Mouse (Mus musculus) megakaryocyte, adult 5-6 weeks (primary cell): ENCODE measurements around the gene Rad51d. TPM values are rescaled to one million over a fixed set of nuclear protein-coding genes. Genes with fewer than 3 reads are reported as not detected.
A peak's percentile ranks its signal among the peaks of the same experiment; 100 is the strongest.

ENCODE experiments used
- ATAC-seq: 2 replicates; pipeline ENCODE4 v1.8.0; 2016; ENCODE audit warnings: mild to moderate bottlenecking, inconsistent platforms; ENCODE audit not compliant: poor library complexity, severe bottlenecking
- total RNA-seq, 2 experiments: library from RNA; stranded (forward) in 1 of 2; stranded (reverse) in 1 of 2; fragments of 153-499, 151-499 nt in 1 of 2; fragments of 221-1000, 200-1000 nt in 1 of 2; gene quantifications; 2 replicates each; pipeline versions ENCODE4 v1.2.3 to v1.2.4; 2015 to 2017

Gene Rad51d
- total RNA-seq, 2 experiments from 2014 or later, result 7.9 to 8.8 TPM

GRCm38 (mm10) chr11:82897478-82897877 lies 7.1 kb upstream of the Rad51d start:
- ATAC-seq, result no peak

GRCm38 (mm10) chr11:82891936-82892335 lies 1.5 kb upstream of the Rad51d start, which contains the start of gene Fndc8:
TSS of gene Fndc8 (plus strand) at chr11:82892124.
- no peak for ATAC-seq

- peak; percentile 43 for ATAC-seq
Measured at GRCm38 (mm10) chr11:82889524-82890341, 681 bp downstream of the Rad51d start.

GRCm38 (mm10) chr11:82888491-82888946 lies 1.9 kb downstream of the Rad51d start:
- ATAC-seq, result no peak

- no peak for ATAC-seq
Measured at GRCm38 (mm10) chr11:82886559-82886958, 3.9 kb downstream of the Rad51d start.

GRCm38 (mm10) chr11:82883180-82883579 lies 7.2 kb downstream of the Rad51d start:
- ATAC-seq, result no peak

- no peak for ATAC-seq
Measured at GRCm38 (mm10) chr11:82877726-82878344, 12.6 kb downstream of the Rad51d start.

- ATAC-seq, result no peak
Measured at GRCm38 (mm10) chr11:82875631-82876030, 14.8 kb downstream of the Rad51d start.

GRCm38 (mm10) chr11:82874924-82875323 lies 15.5 kb downstream of the Rad51d start:
- no peak for ATAC-seq

GRCm38 (mm10) chr11:82871031-82871446 lies 19.4 kb downstream of the Rad51d start, which contains the start of gene Rffl:
TSS of gene Rffl (minus strand) at chr11:82871210.
- ATAC-seq, result peak; percentile 79

GRCm38 (mm10) chr11:82870173-82871030 lies 20.0 kb downstream of the Rad51d start:
- ATAC-seq, result peak; percentile 70

GRCm38 (mm10) chr11:82869506-82870172 lies 20.8 kb downstream of the Rad51d start:
- ATAC-seq, result no peak

- no peak for ATAC-seq
Measured at GRCm38 (mm10) chr11:82867956-82868355, 22.5 kb downstream of the Rad51d start.

GRCm38 (mm10) chr11:82866850-82867564 lies 23.4 kb downstream of the Rad51d start:
- ATAC-seq, result no peak

GRCm38 (mm10) chr11:82865957-82866356 lies 24.5 kb downstream of the Rad51d start:
- ATAC-seq, result no peak

- no peak for ATAC-seq
Measured at GRCm38 (mm10) chr11:82863488-82863931, 26.9 kb downstream of the Rad51d start.

GRCm38 (mm10) chr11:82863059-82863458 lies 27.4 kb downstream of the Rad51d start:
- ATAC-seq, result no peak

- ATAC-seq, result no peak
Measured at GRCm38 (mm10) chr11:82862638-82863037, 27.8 kb downstream of the Rad51d start.

- no peak for ATAC-seq
Measured at GRCm38 (mm10) chr11:82861558-82861957, 28.9 kb downstream of the Rad51d start.

- ATAC-seq, result no peak
Measured at GRCm38 (mm10) chr11:82860759-82861158, 29.7 kb downstream of the Rad51d start.
